Mouse (Mus musculus) midbrain, embryonic 11.5 days (tissue): Measurements from ENCODE around the gene Stk11. TPM values are rescaled to one million over a fixed set of nuclear protein-coding genes. Genes with fewer than 3 reads are reported as not detected.

Experiments
- ATAC-seq: fragments of 200-750 bp; cut with Nextera tagmentation; 2 replicates; pipeline ENCODE4 v1.8.0; 2017; ENCODE audit warnings: moderate TSS enrichment, moderate library complexity; ENCODE audit not compliant: low FRiP score
- DNase-seq: peaks from one replicate; pipeline ENCODE4 v3.0.0; 2015; ENCODE audit warnings: low spot score; ENCODE audit errors: missing footprints
- H3K27ac ChIP-seq: fragments of 300-500 bp; sonication (generic); 2 replicates; pipeline ENCODE4 v1.5.1; 2014; ENCODE audit warnings: low read depth, low read length
- H3K27me3 ChIP-seq: fragments of 300-500 bp; sonication (generic); 2 replicates; pipeline ENCODE4 v1.6.1; 2014; ENCODE audit warnings: mild to moderate bottlenecking, low read length, moderate library complexity, mixed read lengths; ENCODE audit not compliant: control insufficient read depth, insufficient read depth
- H3K36me3 ChIP-seq: fragments of 300-500 bp; sonication (generic); 2 replicates; pipeline ENCODE4 v1.6.1; 2014; ENCODE audit warnings: mild to moderate bottlenecking, low read length, moderate library complexity, mixed read lengths; ENCODE audit not compliant: control insufficient read depth, insufficient read depth
- H3K4me1 ChIP-seq: fragments of 300-500 bp; sonication (generic); 2 replicates; pipeline ENCODE4 v1.6.1; 2014; ENCODE audit warnings: low read length; ENCODE audit not compliant: control insufficient read depth, insufficient read depth
- H3K4me2 ChIP-seq: fragments of 300-500 bp; sonication (generic); 2 replicates; pipeline ENCODE4 v1.6.1; 2014; ENCODE audit warnings: mild to moderate bottlenecking, moderate library complexity
- H3K4me3 ChIP-seq: fragments of 300-500 bp; sonication (generic); 2 replicates; pipeline ENCODE4 v1.5.1; 2014; ENCODE audit warnings: low read depth, low read length
- H3K9ac ChIP-seq: fragments of 300-500 bp; sonication (generic); 2 replicates; pipeline ENCODE4 v1.6.1; 2014; ENCODE audit warnings: low read length
- H3K9me3 ChIP-seq: fragments of 300-500 bp; sonication (generic); 2 replicates; pipeline ENCODE4 v1.6.1; 2016; ENCODE audit warnings: low read length; ENCODE audit not compliant: control insufficient read depth
- WGBS: fragments of 180-500 bp; shearing (Covaris S2); extraction: QIAGEN DNeasy Blood & Tissue Kit; methylation state at CpG from one replicate; pipeline ENCODE4 v1.1.7; 2014; 5-methylcytosine and 5-hydroxymethylcytosine counted together
- polyA plus RNA-seq: library from polyadenylated mRNA; unstranded; fragments of >200 nt; fragmentation: Nextera tagmentation; extraction: Ambion mirVana; gene quantifications from 2 replicates; pipeline ENCODE4 v1.2.1, GENCODE M21; 2014

Stk11 gene
- polyA plus RNA-seq, 1 experiment from 2014 or later: 23.1 TPM

DNA sequence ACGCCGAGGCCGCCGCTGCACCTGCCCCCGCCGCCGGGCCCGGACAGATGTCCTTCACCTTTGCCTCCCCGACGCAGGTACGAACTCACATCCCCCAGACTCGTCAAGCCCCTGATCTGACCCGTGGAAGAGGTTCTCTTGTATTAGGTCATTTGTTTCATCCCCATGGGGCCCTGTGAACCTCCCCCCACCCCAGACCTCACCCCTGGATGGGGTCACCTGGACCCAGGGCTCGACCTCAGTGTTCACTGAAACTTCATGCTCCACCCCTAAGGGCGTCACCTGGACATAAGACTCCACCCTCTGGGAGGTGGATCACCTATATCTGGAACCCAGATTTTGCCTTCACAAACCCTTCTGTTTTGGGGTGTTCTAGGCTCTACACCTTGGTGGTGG is 26.9 kb downstream of the Stk11 start:
- under 1% methylated on average over 13 of the region's 15 CpGs for WGBS
- peak; percentile 20; the same call in 1 of the 2 replicates for ATAC-seq
- DNase-seq: no peak

DNA sequence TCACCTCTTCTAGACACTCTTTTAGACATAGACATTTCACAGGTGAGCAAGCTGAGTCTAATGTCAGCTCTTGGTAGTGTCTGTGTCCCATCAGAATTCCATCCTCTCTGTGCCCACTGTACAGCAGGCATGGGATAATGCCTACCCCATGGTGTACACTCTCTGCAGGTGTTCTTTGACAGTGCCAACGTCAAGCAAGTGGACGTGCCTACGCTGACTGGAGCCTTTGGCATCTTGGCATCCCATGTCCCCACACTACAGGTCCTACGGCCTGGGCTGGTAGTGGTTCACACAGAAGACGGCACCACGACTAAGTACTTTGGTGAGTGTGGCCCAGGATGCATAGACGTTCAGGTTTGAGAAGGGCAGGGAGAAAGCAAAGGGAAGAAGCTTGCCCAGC is 28.1 kb downstream of the Stk11 start:
- no peak overlapping the region for H3K27ac ChIP-seq
- ATAC-seq (no peak), DNase-seq (no peak)
- peaks cover 22% of the 10 kb centered on the region for H3K4me1 ChIP-seq
- H3K4me3 ChIP-seq: no peak overlapping the region
- 94% methylated on average over 7 of the region's 7 CpGs for WGBS
- H3K9ac ChIP-seq: no peak overlapping the region
- H3K27me3 ChIP-seq: peaks cover 2% of the 10 kb centered on the region
- 0 out of 2 replicates have a peak, but pooled peaks cover 2% of the 10 kb centered on the region for H3K36me3 ChIP-seq
- no peak overlapping the region for H3K4me2 ChIP-seq
- H3K9me3 ChIP-seq: no peaks in the 10 kb centered on the region

More for the DNA sequence above, 26.9 kb downstream of the Stk11 start:
- peak overlapping the region; percentile 64 for H3K4me3 ChIP-seq
- H3K36me3 ChIP-seq: 0 out of 2 replicates have a peak, but pooled peaks cover 2% of the 10 kb centered on the region
- H3K4me2 ChIP-seq: peak overlapping the region; percentile 81
- no peaks in the 10 kb centered on the region for H3K9me3 ChIP-seq
- peak overlapping the region; percentile 77 for H3K9ac ChIP-seq
- H3K27ac ChIP-seq: peak overlapping the region; percentile 28; the same call in 1 of the 2 replicates
- peaks cover 2% of the 10 kb centered on the region for H3K27me3 ChIP-seq
- H3K4me1 ChIP-seq: peaks cover 28% of the 10 kb centered on the region

DNA sequence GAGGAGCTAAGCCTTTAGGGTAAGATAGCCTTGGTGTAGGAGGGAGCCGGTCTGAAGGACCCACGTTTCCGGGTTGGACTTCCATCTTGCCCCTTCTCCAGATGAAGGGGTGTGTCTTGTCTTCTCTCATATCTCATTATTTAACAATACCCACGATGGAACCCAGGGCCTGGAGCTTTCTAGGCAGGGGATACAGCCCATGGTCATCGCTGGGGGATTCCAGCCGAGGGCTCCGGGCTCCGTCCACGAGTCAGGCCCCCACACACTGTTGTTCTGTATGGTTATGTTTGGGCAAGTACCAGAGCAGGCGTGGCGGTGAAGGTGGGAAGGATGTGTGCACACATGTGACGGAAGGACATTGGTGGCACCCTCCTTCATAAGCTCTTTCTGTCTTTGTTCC is 28.6 kb downstream of the Stk11 start:
- H3K27me3 ChIP-seq: peaks cover 2% of the 10 kb centered on the region
- H3K27ac ChIP-seq: no peak overlapping the region
- no peak overlapping the region for H3K4me3 ChIP-seq
- H3K4me2 ChIP-seq: no peak overlapping the region
- DNase-seq (no peak), ATAC-seq (no peak)
- WGBS: 94% methylated on average over 12 of the region's 12 CpGs
- no peaks in the 10 kb centered on the region for H3K9me3 ChIP-seq
- H3K36me3 ChIP-seq: 0 out of 2 replicates have a peak, but pooled peaks cover 2% of the 10 kb centered on the region
- peaks cover 21% of the 10 kb centered on the region for H3K4me1 ChIP-seq
- no peak overlapping the region for H3K9ac ChIP-seq

DNA sequence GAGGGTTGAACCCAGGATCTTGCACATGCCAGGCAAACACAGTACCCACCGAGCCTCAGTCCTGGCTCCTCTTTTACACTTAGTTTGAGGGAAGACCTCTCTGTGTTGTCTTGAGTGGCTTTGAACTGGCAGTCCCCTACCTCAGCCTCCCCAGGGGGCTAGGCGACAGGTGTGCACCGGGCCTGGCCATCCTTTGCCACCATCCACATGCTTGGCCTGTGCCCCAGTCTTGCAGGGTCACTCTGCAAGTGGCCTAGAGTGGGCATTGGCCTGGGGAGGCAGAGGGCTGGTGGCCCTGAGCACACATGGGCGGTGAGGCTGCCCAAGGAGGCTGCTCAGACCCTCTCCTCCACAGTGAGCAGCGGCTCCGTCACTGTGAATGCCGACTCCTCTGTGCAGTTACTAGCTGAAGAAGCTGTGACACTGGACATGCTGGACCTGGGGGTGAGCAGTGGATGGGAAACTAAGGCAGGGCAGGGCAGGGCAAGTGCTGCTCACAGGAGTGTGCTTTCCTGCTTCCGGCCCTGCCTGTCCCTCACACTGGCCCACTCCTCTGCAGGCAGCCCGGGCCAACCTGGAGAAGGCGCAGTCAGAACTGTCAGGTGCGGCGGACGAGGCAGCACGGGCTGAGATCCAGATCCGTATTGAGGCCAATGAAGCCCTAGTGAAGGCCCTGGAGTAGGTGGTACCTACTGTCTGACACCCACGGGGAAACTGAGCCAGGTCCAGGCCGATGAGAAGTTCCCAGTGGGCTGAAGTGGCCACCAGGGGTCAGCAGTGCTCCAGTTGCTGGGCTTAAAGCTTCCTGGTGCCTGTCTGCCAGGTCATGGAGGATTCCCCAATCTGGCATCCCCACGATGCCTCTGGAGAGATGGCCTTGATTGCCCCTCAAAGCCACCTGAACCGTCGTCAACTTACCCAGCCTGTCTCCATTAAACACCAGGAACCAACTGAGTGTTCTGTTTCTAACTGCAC is 29.5 kb downstream of the Stk11 start:
- Histone ChIP-seq H3K4me1 (peaks cover 17% of the 10 kb centered on the region), H3K27ac (no peak overlapping the region), H3K9ac (no peak overlapping the region), H3K4me3 (no peak overlapping the region), H3K27me3 (no peaks in the 10 kb centered on the region), H3K36me3 (0 out of 2 replicates have a peak, but pooled peaks cover 2% of the 10 kb centered on the region), H3K9me3 (no peaks in the 10 kb centered on the region), H3K4me2 (no peak overlapping the region)
- DNase-seq: peak; percentile 98
- WGBS: 75% methylated on average over 20 of the region's 20 CpGs
- no peak for ATAC-seq

DNA sequence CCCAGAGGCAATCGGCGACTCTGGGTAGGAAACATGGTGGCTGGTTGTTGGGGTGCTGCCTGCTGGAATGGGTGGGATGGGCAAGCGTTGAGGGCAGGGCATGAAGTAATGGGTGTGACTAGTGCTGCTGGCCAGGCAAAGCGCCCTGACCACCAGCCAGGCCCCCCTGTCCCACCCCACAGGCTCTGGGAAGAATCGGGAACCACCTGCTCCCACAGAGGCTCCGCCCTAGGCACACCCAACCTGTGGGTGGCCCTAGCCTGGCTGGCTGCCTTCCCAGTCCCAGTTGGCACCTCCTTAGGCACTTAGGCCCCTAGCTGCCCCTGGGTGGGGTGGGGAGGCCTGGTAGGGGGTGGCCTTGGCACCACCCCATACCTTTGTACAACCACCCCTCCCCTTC is 30.3 kb downstream of the Stk11 start:
- WGBS: 94% methylated on average over 6 of the region's 6 CpGs
- H3K9ac ChIP-seq: no peak overlapping the region
- H3K4me3 ChIP-seq: no peak overlapping the region; the same call in 1 of the 2 replicates
- ATAC-seq: no peak
- no peaks in the 10 kb centered on the region for H3K9me3 ChIP-seq
- H3K36me3 ChIP-seq: 0 out of 2 replicates have a peak, but pooled peaks cover 2% of the 10 kb centered on the region
- no peak for DNase-seq
- H3K4me2 ChIP-seq: no peak overlapping the region
- no peaks in the 10 kb centered on the region for H3K27me3 ChIP-seq
- H3K4me1 ChIP-seq: peaks cover 17% of the 10 kb centered on the region
- no peak overlapping the region for H3K27ac ChIP-seq

DNA sequence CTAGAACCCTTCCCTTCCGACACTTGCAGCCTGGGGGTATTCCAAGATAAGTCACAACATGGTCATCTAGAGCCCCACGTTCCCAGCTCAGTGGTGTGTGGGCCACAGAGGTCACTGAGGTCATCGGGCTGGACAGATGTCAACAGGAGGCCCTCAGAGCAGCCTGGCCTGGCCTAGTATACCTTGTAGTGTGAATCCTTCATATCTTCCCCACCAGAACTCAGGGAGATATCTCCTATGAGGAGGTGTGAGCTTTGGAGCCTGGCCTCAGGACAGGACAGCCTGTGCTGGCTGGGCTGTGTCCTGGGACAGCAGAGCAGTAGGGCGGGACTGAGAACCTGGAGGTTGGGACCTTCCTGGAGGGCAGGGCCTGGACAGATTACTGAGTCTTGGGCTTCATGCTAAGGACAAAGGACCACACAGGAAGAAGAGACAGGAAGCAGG is 31.0 kb downstream of the Stk11 start:
- Histone ChIP-seq H3K27me3 (no peaks in the 10 kb centered on the region), H3K9me3 (no peaks in the 10 kb centered on the region), H3K36me3 (peaks cover 5% of the 10 kb centered on the region; the same call in 1 of the 2 replicates), H3K9ac (no peak overlapping the region), H3K4me1 (peaks cover 17% of the 10 kb centered on the region), H3K27ac (no peak overlapping the region), H3K4me2 (no peak overlapping the region), H3K4me3 (no peak overlapping the region)
- DNase-seq (no peak), ATAC-seq (no peak)
- 79% methylated on average over 4 of the region's 4 CpGs for WGBS

DNA sequence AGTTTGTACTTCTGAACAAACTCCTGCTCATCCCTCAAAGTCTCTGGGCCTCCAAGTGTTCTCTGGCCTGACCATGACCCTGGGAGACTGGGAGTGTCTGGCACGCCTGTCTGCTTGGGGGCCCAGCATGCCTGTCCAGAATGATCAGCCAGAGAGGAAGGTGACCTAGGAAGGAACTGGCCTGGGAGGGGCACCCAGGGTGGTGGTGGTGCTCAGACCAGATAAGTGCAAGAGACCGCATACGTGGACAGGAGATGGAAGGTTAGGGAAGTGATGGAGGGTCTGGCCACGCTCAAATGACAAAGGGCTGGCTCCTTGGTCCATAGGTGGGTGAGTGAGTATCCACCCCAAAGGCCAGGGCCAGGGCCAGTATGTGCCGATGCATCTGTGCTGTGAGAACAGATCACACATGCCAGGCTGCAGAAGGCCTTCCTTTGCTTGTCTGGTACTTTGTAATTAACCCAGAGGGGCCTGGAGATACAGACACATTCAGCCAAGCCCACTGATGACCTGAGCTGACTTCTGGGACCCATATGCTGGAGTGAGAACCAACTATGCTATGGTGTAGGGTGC is 31.6 kb downstream of the Stk11 start:
- Histone ChIP-seq H3K4me3 (peak overlapping the region; percentile 99; the same call in 1 of the 2 replicates), H3K27me3 (no peaks in the 10 kb centered on the region), H3K27ac (peak overlapping the region; percentile 97; the same call in 1 of the 2 replicates), H3K4me2 (peak overlapping the region; percentile 74; the same call in 1 of the 2 replicates), H3K36me3 (peaks cover 9% of the 10 kb centered on the region), H3K9me3 (no peaks in the 10 kb centered on the region), H3K9ac (no peak overlapping the region; the same call in 1 of the 2 replicates), H3K4me1 (peaks cover 21% of the 10 kb centered on the region)
- DNase-seq (no peak), ATAC-seq (no peak)
- WGBS: 69% methylated on average over 5 of the region's 5 CpGs

DNA sequence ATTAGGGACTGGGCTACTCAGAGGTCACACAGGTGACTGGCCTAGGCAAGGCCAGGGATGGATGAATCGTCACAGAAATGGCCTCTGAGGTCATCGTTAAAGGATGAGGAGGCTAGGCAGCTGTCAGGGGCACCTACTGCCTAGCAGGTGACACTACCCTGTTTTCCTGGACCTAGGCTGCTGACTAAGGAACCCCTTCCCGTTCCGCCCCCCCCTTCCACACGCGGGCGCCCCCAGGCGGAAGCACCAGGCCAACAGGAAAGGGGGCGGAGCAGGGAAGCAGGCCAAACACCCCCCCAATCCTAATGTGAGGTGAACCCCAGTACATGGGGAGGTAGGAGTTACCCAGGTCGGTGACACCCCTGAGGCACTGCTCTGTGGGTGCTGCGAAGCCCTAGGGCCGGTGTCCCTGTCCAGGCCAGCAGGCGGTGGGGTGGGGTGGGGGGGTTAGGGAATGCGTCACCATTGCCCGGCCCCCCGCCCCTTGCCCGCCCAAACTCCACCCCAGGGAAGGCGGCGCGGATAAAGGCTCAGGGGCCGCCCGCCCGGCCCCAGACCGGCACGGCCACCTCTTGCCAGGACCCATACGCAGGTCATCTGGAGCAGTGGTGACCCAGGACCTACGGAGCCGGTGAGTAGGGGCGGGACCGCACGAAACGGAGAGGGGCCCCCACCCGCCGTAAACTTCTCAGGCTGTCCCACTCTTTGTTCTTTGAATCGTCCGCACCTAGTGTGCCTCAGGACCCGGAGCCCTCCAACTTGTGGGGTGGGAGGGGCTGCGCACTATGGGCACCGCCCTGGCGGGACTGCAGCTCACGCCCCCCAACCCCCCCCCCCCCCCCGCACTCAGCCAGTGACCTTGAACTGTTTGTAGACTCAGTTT is 32.4 kb downstream of the Stk11 start, which contains the start of gene Midn:
Midn (plus strand) TSS at position 554 of the 883 bp plus-strand sequence.
- no peaks in the 10 kb centered on the region for H3K9me3 ChIP-seq
- DNase-seq (peak; percentile 96), ATAC-seq (peak; percentile 36)
- peak within 1 kb of the TSS; percentile 74 for H3K4me2 ChIP-seq
- 3% methylated on average over 39 of the region's 42 CpGs for WGBS
- H3K9ac ChIP-seq: peak within 1 kb of the TSS; percentile 100
- no peaks in the 10 kb centered on the region for H3K27me3 ChIP-seq
- peaks cover 24% of the 10 kb centered on the region for H3K4me1 ChIP-seq
- H3K36me3 ChIP-seq: peaks cover 16% of the 10 kb centered on the region
- H3K4me3 ChIP-seq: peak within 1 kb of the TSS; percentile 99
- peak within 1 kb of the TSS; percentile 97 for H3K27ac ChIP-seq
